Mouse (Mus musculus): ENCODE results near the gene Armc12. TPM values are rescaled to one million over a fixed set of nuclear protein-coding genes. Genes with fewer than 3 reads are reported as not detected.

The Armc12 gene
- not detected in 2 replicates for polyA plus RNA-seq (2014; fragmentation: Nextera tagmentation; extraction: Ambion mirVana)

DNA sequence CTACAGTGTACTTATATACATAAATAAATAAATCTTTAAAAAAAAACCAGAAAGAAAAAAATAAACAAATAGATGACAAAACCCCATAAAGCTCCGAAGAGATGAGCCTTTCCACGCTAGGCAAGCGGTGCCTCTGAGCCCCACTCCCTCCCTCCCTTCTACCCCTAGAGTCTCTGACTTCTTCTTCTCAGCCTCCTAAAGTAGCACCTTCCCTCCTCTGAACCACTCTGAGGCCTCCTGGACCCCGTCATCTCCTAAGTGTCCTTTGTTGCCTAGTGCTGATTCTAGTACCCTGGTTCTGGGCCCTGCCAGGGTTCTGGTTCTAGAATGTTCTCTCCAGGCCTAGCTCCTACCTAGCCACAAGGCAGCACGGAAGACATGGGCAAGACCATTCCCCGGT, at the start of gene Armc12:
Gene Armc12 (plus strand): TSS at position 301 of the 400 bp plus-strand sequence.
- H3K9me3 ChIP-seq (ENCODE audit: control insufficient read depth, low read length) = no peaks in the 10 kb centered on the region
- no peaks in the 10 kb centered on the region for H3K36me3 ChIP-seq (ENCODE audit: control insufficient read depth, insufficient read depth, low read length)
- DNase-seq (ENCODE audit: low spot score) (no peak), ATAC-seq (ENCODE audit: insufficient number of reproducible peaks, low FRiP score, low TSS enrichment, low read depth) (no peak)
- H3K9ac ChIP-seq (ENCODE audit: low read length) = no peak within 1 kb of the TSS
- H3K4me1 ChIP-seq (ENCODE audit: control insufficient read depth, insufficient read depth, low read length) = 0 out of 2 replicates have a peak, but pooled peaks cover 6% of the 10 kb centered on the region
- 0 out of 2 replicates have a peak within 1 kb of the TSS, but pooled peaks have one; percentile 24 for H3K4me2 ChIP-seq (ENCODE audit: low read depth, severe bottlenecking)
- no peak within 1 kb of the TSS for H3K27ac ChIP-seq (replicated peaks; ENCODE audit: low read depth, low read length)
- no peak within 1 kb of the TSS for H3K4me3 ChIP-seq (ENCODE audit: low read depth, low read length)
- H3K27me3 ChIP-seq (ENCODE audit: control insufficient read depth, insufficient read depth, low read length) = no peaks in the 10 kb centered on the region
- 86% methylated on average over 6 of the region's 6 CpGs for WGBS

GRCm38 (mm10) chr17:28484704-28485445, 45.7 kb upstream of the Armc12 start:
- 13% methylated on average over 30 of the region's 30 CpGs for WGBS
- Histone ChIP-seq H3K4me1 (ENCODE audit: control insufficient read depth, insufficient read depth, low read length) (0 out of 2 replicates have a peak, but pooled peaks cover 3% of the 10 kb centered on the region), H3K9me3 (ENCODE audit: control insufficient read depth, low read length) (no peaks in the 10 kb centered on the region), H3K9ac (ENCODE audit: low read length) (peak overlapping the region; percentile 90), H3K27me3 (ENCODE audit: control insufficient read depth, insufficient read depth, low read length) (no peaks in the 10 kb centered on the region), H3K27ac (replicated peaks; ENCODE audit: low read depth, low read length) (no peak overlapping the region), H3K36me3 (ENCODE audit: control insufficient read depth, insufficient read depth, low read length) (no peaks in the 10 kb centered on the region), H3K4me2 (ENCODE audit: low read depth, severe bottlenecking) (peak overlapping the region; percentile 70), H3K4me3 (ENCODE audit: low read depth, low read length) (peak overlapping the region; percentile 74)
- peak; percentile 84 for DNase-seq (ENCODE audit: low spot score)
- no peak for ATAC-seq (ENCODE audit: insufficient number of reproducible peaks, low FRiP score, low TSS enrichment, low read depth)

GRCm38 (mm10) chr17:28485446-28485948, 45.1 kb upstream of the Armc12 start:
- H3K4me3 ChIP-seq (ENCODE audit: low read depth, low read length) = peak overlapping the region; percentile 74
- H3K27ac ChIP-seq (replicated peaks; ENCODE audit: low read depth, low read length) = peak overlapping the region; percentile 82
- ATAC-seq (ENCODE audit: insufficient number of reproducible peaks, low FRiP score, low TSS enrichment, low read depth) = peak; percentile 67
- H3K9ac ChIP-seq (ENCODE audit: low read length) = peak overlapping the region; percentile 90
- H3K4me1 ChIP-seq (ENCODE audit: control insufficient read depth, insufficient read depth, low read length) = 0 out of 2 replicates have a peak, but pooled peaks cover 3% of the 10 kb centered on the region
- H3K36me3 ChIP-seq (ENCODE audit: control insufficient read depth, insufficient read depth, low read length) = no peaks in the 10 kb centered on the region
- DNase-seq (ENCODE audit: low spot score) = no peak
- H3K9me3 ChIP-seq (ENCODE audit: control insufficient read depth, low read length) = no peaks in the 10 kb centered on the region
- peak overlapping the region; percentile 70 for H3K4me2 ChIP-seq (ENCODE audit: low read depth, severe bottlenecking)
- H3K27me3 ChIP-seq (ENCODE audit: control insufficient read depth, insufficient read depth, low read length) = no peaks in the 10 kb centered on the region
- WGBS = 0% methylated on average over 63 of the region's 77 CpGs

DNA sequence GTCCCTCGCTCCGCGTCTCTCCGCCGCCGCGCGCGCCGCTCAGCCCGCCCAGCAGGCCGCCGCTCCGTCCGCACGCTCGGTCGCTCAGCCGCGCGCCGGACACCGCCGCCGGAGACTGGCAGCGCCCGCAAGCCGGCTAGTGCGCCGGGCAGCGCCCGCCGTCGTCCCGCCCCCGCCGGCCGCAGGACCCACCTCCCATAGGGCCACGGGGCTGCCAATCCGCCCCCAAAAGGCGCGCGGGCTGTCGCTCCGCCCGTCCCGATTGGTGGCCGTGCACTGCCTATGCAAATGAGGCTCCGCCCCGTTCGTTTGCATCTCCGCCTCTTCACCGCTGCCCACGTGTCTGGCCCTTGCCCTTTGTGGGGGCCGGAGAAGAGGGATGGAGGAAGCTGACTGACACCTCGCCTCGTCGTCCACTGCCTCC, 44.6 kb upstream of the Armc12 start:
- Histone ChIP-seq H3K4me2 (ENCODE audit: low read depth, severe bottlenecking) (peak overlapping the region; percentile 70), H3K9me3 (ENCODE audit: control insufficient read depth, low read length) (no peaks in the 10 kb centered on the region), H3K4me1 (ENCODE audit: control insufficient read depth, insufficient read depth, low read length) (0 out of 2 replicates have a peak, but pooled peaks cover 3% of the 10 kb centered on the region), H3K27ac (replicated peaks; ENCODE audit: low read depth, low read length) (peak overlapping the region; percentile 82), H3K9ac (ENCODE audit: low read length) (peak overlapping the region; percentile 90), H3K36me3 (ENCODE audit: control insufficient read depth, insufficient read depth, low read length) (no peaks in the 10 kb centered on the region), H3K27me3 (ENCODE audit: control insufficient read depth, insufficient read depth, low read length) (no peaks in the 10 kb centered on the region), H3K4me3 (ENCODE audit: low read depth, low read length) (peak overlapping the region; percentile 74)
- peak; percentile 96 for ATAC-seq (ENCODE audit: insufficient number of reproducible peaks, low FRiP score, low TSS enrichment, low read depth)
- 0% methylated on average over 48 of the region's 58 CpGs for WGBS
- DNase-seq (ENCODE audit: low spot score) = peak; percentile 98

GRCm38 (mm10) chr17:28486720-28487119, 43.9 kb upstream of the Armc12 start:
- WGBS = 81% methylated on average over 6 of the region's 6 CpGs
- DNase-seq (ENCODE audit: low spot score) (no peak), ATAC-seq (ENCODE audit: insufficient number of reproducible peaks, low FRiP score, low TSS enrichment, low read depth) (no peak)
- no peaks in the 10 kb centered on the region for H3K36me3 ChIP-seq (ENCODE audit: control insufficient read depth, insufficient read depth, low read length)
- no peaks in the 10 kb centered on the region for H3K27me3 ChIP-seq (ENCODE audit: control insufficient read depth, insufficient read depth, low read length)
- H3K4me3 ChIP-seq (ENCODE audit: low read depth, low read length) = no peak overlapping the region
- H3K9me3 ChIP-seq (ENCODE audit: control insufficient read depth, low read length) = no peaks in the 10 kb centered on the region
- no peak overlapping the region for H3K9ac ChIP-seq (ENCODE audit: low read length)
- no peak overlapping the region for H3K27ac ChIP-seq (replicated peaks; ENCODE audit: low read depth, low read length)
- H3K4me2 ChIP-seq (ENCODE audit: low read depth, severe bottlenecking) = no peak overlapping the region
- 0 out of 2 replicates have a peak, but pooled peaks cover 3% of the 10 kb centered on the region for H3K4me1 ChIP-seq (ENCODE audit: control insufficient read depth, insufficient read depth, low read length)

DNA sequence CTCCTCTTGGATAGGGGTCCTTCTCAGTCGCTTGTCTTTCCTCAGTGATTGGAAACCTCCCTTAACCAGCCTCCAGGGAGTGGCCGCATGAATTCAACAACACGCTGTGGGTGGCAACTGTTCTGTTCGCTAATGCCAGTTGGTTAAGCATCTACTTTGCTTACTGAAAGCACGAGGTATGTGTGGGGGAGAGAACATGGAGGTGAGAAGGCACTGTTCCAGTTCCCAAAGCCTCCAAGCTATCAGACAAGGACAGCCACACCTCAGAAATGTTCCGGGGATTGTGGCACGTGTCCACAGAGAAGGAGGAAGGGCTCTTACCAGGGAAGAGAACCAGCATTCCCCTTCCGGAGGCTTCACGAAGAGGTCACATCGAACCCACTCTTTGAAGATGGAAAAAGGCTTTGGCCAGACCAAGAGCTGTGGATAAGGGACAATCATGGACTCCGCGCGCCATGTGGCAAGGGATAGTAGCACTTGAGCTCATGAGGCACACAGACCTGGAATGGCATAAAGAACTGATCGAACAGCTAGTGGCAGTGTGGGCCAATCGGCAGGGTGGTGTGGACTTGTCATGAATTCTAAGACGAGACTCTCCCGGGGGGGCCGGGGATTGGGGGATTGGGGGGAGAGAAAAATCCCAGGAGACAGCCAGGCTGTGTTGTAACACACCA, 42.9 kb upstream of the Armc12 start:
- Histone ChIP-seq H3K27ac (replicated peaks; ENCODE audit: low read depth, low read length) (no peak overlapping the region), H3K27me3 (ENCODE audit: control insufficient read depth, insufficient read depth, low read length) (no peaks in the 10 kb centered on the region), H3K4me3 (ENCODE audit: low read depth, low read length) (no peak overlapping the region), H3K4me1 (ENCODE audit: control insufficient read depth, insufficient read depth, low read length) (0 out of 2 replicates have a peak, but pooled peaks cover 3% of the 10 kb centered on the region), H3K9me3 (ENCODE audit: control insufficient read depth, low read length) (no peaks in the 10 kb centered on the region), H3K4me2 (ENCODE audit: low read depth, severe bottlenecking) (no peak overlapping the region), H3K36me3 (ENCODE audit: control insufficient read depth, insufficient read depth, low read length) (no peaks in the 10 kb centered on the region), H3K9ac (ENCODE audit: low read length) (no peak overlapping the region)
- WGBS = 93% methylated on average over 18 of the region's 18 CpGs
- ATAC-seq (ENCODE audit: insufficient number of reproducible peaks, low FRiP score, low TSS enrichment, low read depth) = no peak
- no peak for DNase-seq (ENCODE audit: low spot score)

GRCm38 (mm10) chr17:28488258-28489013, 42.2 kb upstream of the Armc12 start:
- Histone ChIP-seq H3K4me1 (ENCODE audit: control insufficient read depth, insufficient read depth, low read length) (0 out of 2 replicates have a peak, but pooled peaks cover 3% of the 10 kb centered on the region), H3K4me3 (ENCODE audit: low read depth, low read length) (no peak overlapping the region), H3K36me3 (ENCODE audit: control insufficient read depth, insufficient read depth, low read length) (no peaks in the 10 kb centered on the region), H3K9me3 (ENCODE audit: control insufficient read depth, low read length) (no peaks in the 10 kb centered on the region), H3K9ac (ENCODE audit: low read length) (no peak overlapping the region), H3K27ac (replicated peaks; ENCODE audit: low read depth, low read length) (no peak overlapping the region), H3K27me3 (ENCODE audit: control insufficient read depth, insufficient read depth, low read length) (no peaks in the 10 kb centered on the region), H3K4me2 (ENCODE audit: low read depth, severe bottlenecking) (no peak overlapping the region)
- ATAC-seq (ENCODE audit: insufficient number of reproducible peaks, low FRiP score, low TSS enrichment, low read depth) = no peak
- DNase-seq (ENCODE audit: low spot score) = no peak
- 77% methylated on average over 7 of the region's 7 CpGs for WGBS
